Mouse (Mus musculus): ENCODE results near the gene Sf3a3.

Sf3a3 gene

GRCm38 (mm10) chr4:124781361-124781760, 66.8 kb downstream of the Sf3a3 start:
- no peak for DNase-seq (ENCODE audit: low spot score)

All from left cerebral cortex, adult 11 months (tissue).